Mouse (Mus musculus) liver, adult 2 months (tissue): Measurements from ENCODE around the gene Adk. TPM values are rescaled to one million over a fixed set of nuclear protein-coding genes. Genes with fewer than 3 reads are reported as not detected.
A peak's percentile ranks its signal among the peaks of the same experiment; 100 is the strongest.

ENCODE experiments used
- DNase-seq: peaks from one replicate; pipeline ENCODE4 v3.0.0-alpha.2; 2011; ENCODE audit warnings: low read depth, low spot score; ENCODE audit errors: extremely low read depth
- H3K27ac ChIP-seq: fragments of 200-500 bp; replicated peaks from 2 replicates; pipeline ENCODE4 v1.5.1; 2012; ENCODE audit warnings: low read depth, mild to moderate bottlenecking, control low read depth, inconsistent platforms, low read length; ENCODE audit not compliant: insufficient read depth
- H3K27me3 ChIP-seq: fragments of 200-500 bp; 2 replicates; pipeline ENCODE4 v1.6.1; 2012; ENCODE audit warnings: mild to moderate bottlenecking, moderate library complexity, low read length, inconsistent platforms; ENCODE audit not compliant: control insufficient read depth, insufficient read depth
- H3K36me3 ChIP-seq: fragments of 200-500 bp; 2 replicates; pipeline ENCODE4 v1.6.1; 2012; ENCODE audit warnings: low read length, inconsistent platforms; ENCODE audit not compliant: control insufficient read depth, insufficient read depth
- H3K4me1 ChIP-seq: fragments of 200-500 bp; 2 replicates; pipeline ENCODE4 v1.6.1; 2011; ENCODE audit warnings: low read length; ENCODE audit not compliant: control insufficient read depth, insufficient read depth
- H3K4me3 ChIP-seq: fragments of 200-500 bp; 2 replicates; pipeline ENCODE4 v1.5.1; 2011; ENCODE audit warnings: low read depth, mild to moderate bottlenecking, control low read depth, low read length, moderate library complexity; ENCODE audit not compliant: insufficient read depth
- H3K79me2 ChIP-seq: fragments of 200-500 bp; 2 replicates; pipeline ENCODE4 v1.6.1; 2012; ENCODE audit warnings: inconsistent platforms, mild to moderate bottlenecking, low read length, moderate library complexity; ENCODE audit not compliant: control insufficient read depth, insufficient read depth
- H3K9ac ChIP-seq: fragments of 200-500 bp; 2 replicates; pipeline ENCODE4 v1.6.1; 2012; ENCODE audit warnings: low read depth, mild to moderate bottlenecking, control low read depth, inconsistent platforms, low read length
- CTCF ChIP-seq: fragments of 200-500 bp; IDR thresholded peaks from 2 replicates; pipeline ENCODE4 v1.5.1; 2011; ENCODE audit warnings: low read depth, low read length, control low read depth
- POLR2A ChIP-seq: fragments of 200-500 bp; IDR thresholded peaks from 2 replicates; pipeline ENCODE4 v1.6.1; 2011; ENCODE audit warnings: low read length, control low read depth; ENCODE audit not compliant: insufficient read depth; ENCODE audit errors: extremely low read depth
- WGBS: fragments of 180-500 bp; shearing (Covaris S2); methylation state at CpG from one replicate; pipeline ENCODE4 v1.1.7; 2018; 5-methylcytosine and 5-hydroxymethylcytosine counted together
- polyA plus RNA-seq: library from polyadenylated mRNA; depleted of rRNA; stranded (reverse); fragments of >200 nt; gene quantifications from 2 replicates; pipeline ENCODE4 v1.2.3, GENCODE M21; 2012
- total RNA-seq: library from RNA; depleted of rRNA; stranded (reverse); fragments of >200 nt; gene quantifications from 2 replicates; pipeline ENCODE4 v1.2.3, GENCODE M21; 2014

Gene Adk
- total and polyA plus RNA-seq, 2 experiments = 231 to 924 TPM

GRCm38 (mm10) chr14:21029025-21029659 is 23.2 kb upstream of the Adk start:
- peaks cover 64% of the 10 kb centered on the region for H3K36me3 ChIP-seq
- no peaks in the 10 kb centered on the region for H3K27me3 ChIP-seq
- no peak for DNase-seq
- TF ChIP-seq CTCF = no peak
- WGBS = 87% methylated on average over 11 of the region's 11 CpGs
- peaks cover 3% of the 10 kb centered on the region; the same call in 1 of the 2 replicates for H3K4me1 ChIP-seq
- no peaks in the 10 kb centered on the region for H3K79me2 ChIP-seq
- no peak overlapping the region for H3K4me3 ChIP-seq
- H3K9ac ChIP-seq = no peak overlapping the region
- no peak overlapping the region for H3K27ac ChIP-seq

DNA sequence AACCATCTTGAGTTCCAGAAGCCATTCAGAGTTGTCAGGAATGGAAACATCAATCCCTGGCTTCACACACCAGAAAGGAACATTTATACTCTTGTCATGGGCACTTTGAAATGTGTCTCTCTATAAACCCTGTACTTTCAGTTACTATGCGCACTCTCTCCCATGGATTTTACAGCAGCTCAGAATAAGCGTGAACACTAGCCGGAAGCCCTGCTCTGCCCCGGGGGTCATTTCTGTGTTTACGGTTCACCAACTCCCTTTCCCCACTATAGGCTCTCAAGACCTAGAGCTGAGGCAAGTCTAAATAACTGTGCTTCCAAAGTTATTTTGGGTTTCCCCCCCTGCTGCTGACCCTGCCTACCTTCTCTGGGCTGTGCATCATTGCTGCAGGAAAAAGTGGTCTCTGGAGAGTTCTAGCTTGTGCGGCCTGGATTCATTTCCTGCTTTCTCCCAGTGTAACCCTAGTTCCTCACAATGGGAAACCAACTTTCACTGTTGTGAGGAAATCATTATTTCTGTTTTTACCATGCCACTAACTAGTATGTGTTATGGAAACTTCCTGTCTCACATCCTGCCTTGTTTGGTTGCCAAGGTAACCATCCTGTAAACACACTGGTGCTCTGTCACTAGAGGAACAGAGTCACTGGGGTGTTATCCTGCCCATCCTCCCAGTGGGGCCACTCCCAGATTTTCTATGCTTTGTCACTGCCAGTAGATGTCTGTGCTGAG is 20.4 kb upstream of the Adk start:
- no peaks in the 10 kb centered on the region for H3K79me2 ChIP-seq
- H3K4me3 ChIP-seq = no peak overlapping the region
- 72% methylated on average over 6 of the region's 6 CpGs for WGBS
- H3K27me3 ChIP-seq = no peaks in the 10 kb centered on the region
- H3K4me1 ChIP-seq = peaks cover 8% of the 10 kb centered on the region; the same call in 1 of the 2 replicates
- TF ChIP-seq CTCF (no peak), POLR2A (no peak)
- H3K9ac ChIP-seq = no peak overlapping the region
- DNase-seq = peak; percentile 63
- peak overlapping the region; percentile 78 for H3K27ac ChIP-seq
- H3K36me3 ChIP-seq = peaks cover 71% of the 10 kb centered on the region

GRCm38 (mm10) chr14:21034271-21034670 is 18.1 kb upstream of the Adk start:
- Histone ChIP-seq H3K79me2 (no peaks in the 10 kb centered on the region), H3K9ac (no peak overlapping the region), H3K27me3 (no peaks in the 10 kb centered on the region), H3K36me3 (peaks cover 81% of the 10 kb centered on the region), H3K4me3 (no peak overlapping the region), H3K27ac (peak overlapping the region; percentile 61), H3K4me1 (peaks cover 8% of the 10 kb centered on the region; the same call in 1 of the 2 replicates)
- no peak for TF ChIP-seq POLR2A
- no peak for TF ChIP-seq CTCF
- DNase-seq = no peak
- WGBS = 54% methylated on average over 4 of the region's 4 CpGs

- peaks cover 8% of the 10 kb centered on the region; the same call in 1 of the 2 replicates for H3K4me1 ChIP-seq
- peaks cover 82% of the 10 kb centered on the region for H3K36me3 ChIP-seq
- WGBS = 90% methylated on average over 3 of the region's 3 CpGs
- no peak overlapping the region for H3K4me3 ChIP-seq
- no peak overlapping the region for H3K27ac ChIP-seq
- H3K79me2 ChIP-seq = no peaks in the 10 kb centered on the region
- DNase-seq = no peak
- no peaks in the 10 kb centered on the region for H3K27me3 ChIP-seq
- no peak for TF ChIP-seq CTCF
- no peak for TF ChIP-seq POLR2A
- H3K9ac ChIP-seq = no peak overlapping the region
Measured at GRCm38 (mm10) chr14:21034791-21035190, 17.6 kb upstream of the Adk start.

- DNase-seq = no peak
- Histone ChIP-seq H3K36me3 (peaks cover 70% of the 10 kb centered on the region), H3K4me3 (no peak overlapping the region), H3K4me1 (peaks cover 6% of the 10 kb centered on the region; the same call in 1 of the 2 replicates), H3K27me3 (no peaks in the 10 kb centered on the region), H3K27ac (no peak overlapping the region), H3K9ac (no peak overlapping the region), H3K79me2 (no peaks in the 10 kb centered on the region)
- 78% methylated on average over 12 of the region's 12 CpGs for WGBS
- no peak for TF ChIP-seq POLR2A
- no peak for TF ChIP-seq CTCF
Measured at GRCm38 (mm10) chr14:21039077-21039476, 13.3 kb upstream of the Adk start.

DNA sequence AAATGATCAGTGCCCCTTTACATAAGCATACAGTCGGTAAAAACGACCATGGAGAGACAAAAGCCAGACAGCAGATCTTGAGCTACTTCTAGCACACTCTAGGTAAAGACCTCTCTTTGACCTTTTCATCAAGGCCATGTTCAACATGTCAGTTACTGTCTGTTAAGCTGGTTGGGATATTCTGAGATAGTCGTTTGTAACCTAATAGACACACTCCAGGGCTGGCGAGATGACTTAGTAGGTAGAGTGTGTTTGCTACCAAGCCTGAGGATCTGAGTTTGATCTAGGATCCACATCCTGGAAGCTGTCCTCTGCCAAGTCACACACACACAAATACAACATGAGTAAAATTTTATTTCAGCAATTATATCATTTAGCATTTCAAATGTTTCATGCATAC is 12.8 kb upstream of the Adk start:
- Histone ChIP-seq H3K79me2 (no peaks in the 10 kb centered on the region), H3K27me3 (no peaks in the 10 kb centered on the region), H3K27ac (no peak overlapping the region), H3K36me3 (peaks cover 68% of the 10 kb centered on the region), H3K9ac (no peak overlapping the region), H3K4me3 (no peak overlapping the region), H3K4me1 (peaks cover 2% of the 10 kb centered on the region; the same call in 1 of the 2 replicates)
- TF ChIP-seq POLR2A (no peak), CTCF (no peak)
- DNase-seq = no peak
- WGBS = 70% methylated on average over 4 of the region's 4 CpGs
